Mouse (Mus musculus): ENCODE results near the gene Dlx3. TPM values are rescaled to one million over a fixed set of nuclear protein-coding genes. Genes with fewer than 3 reads are reported as not detected.

Gene Dlx3
- polyA plus RNA-seq, 1 experiment from 2014 or later: 0.38 TPM

Other genes starting within 250 kb of the Dlx3 start
- gene Col1a1, start 183.9 kb upstream of the Dlx3 start, polyA plus RNA-seq (2014; fragmentation: Nextera tagmentation; extraction: Ambion mirVana): 0.98 and 64.7 TPM in 2 replicates
- not detected in 2 replicates for gene Hils1, start 152.5 kb upstream of the Dlx3 start, polyA plus RNA-seq (2014; fragmentation: Nextera tagmentation; extraction: Ambion mirVana)
- not detected in 2 replicates for gene Sgca, start 143.8 kb upstream of the Dlx3 start, polyA plus RNA-seq (2014; fragmentation: Nextera tagmentation; extraction: Ambion mirVana)
- gene Ppp1r9b, start 129.1 kb upstream of the Dlx3 start, polyA plus RNA-seq (2014; fragmentation: Nextera tagmentation; extraction: Ambion mirVana): 27.1 and 27.6 TPM in 2 replicates
- gene Samd14, start 110.2 kb upstream of the Dlx3 start, polyA plus RNA-seq (2014; fragmentation: Nextera tagmentation; extraction: Ambion mirVana): 135 and 152 TPM in 2 replicates
- gene Pdk2, start 78.8 kb upstream of the Dlx3 start, polyA plus RNA-seq (2014; fragmentation: Nextera tagmentation; extraction: Ambion mirVana): 21.5 and 22.7 TPM in 2 replicates
- gene Itga3, start 43.3 kb upstream of the Dlx3 start, polyA plus RNA-seq (2014; fragmentation: Nextera tagmentation; extraction: Ambion mirVana): 9.0 and 11.7 TPM in 2 replicates
- 0.12 TPM in 1 of 2 replicates, not detected in the other for gene Dlx4, start 26.1 kb downstream of the Dlx3 start, polyA plus RNA-seq (2014; fragmentation: Nextera tagmentation; extraction: Ambion mirVana)
- gene Tac4, start 141.4 kb downstream of the Dlx3 start, polyA plus RNA-seq (2014; fragmentation: Nextera tagmentation; extraction: Ambion mirVana): not detected in 2 replicates
- 56.6 and 65.2 TPM in 2 replicates for gene Kat7, start 190.1 kb downstream of the Dlx3 start, polyA plus RNA-seq (2014; fragmentation: Nextera tagmentation; extraction: Ambion mirVana)
- gene Fam117a, start 216.9 kb downstream of the Dlx3 start, polyA plus RNA-seq (2014; fragmentation: Nextera tagmentation; extraction: Ambion mirVana): 2.4 and 2.5 TPM in 2 replicates

Data from midbrain, embryonic 14.5 days (tissue).